ENCODE assay signal across 14 mouse cellular contexts in genomic region chr12:17732546-17732945, GRCm38 (mm10). TPM values are rescaled to one million over a fixed set of nuclear protein-coding genes. Genes with fewer than 3 reads are reported as not detected.
A peak's percentile ranks its signal among the peaks of the same experiment; 100 is the strongest.
DNase-seq lines count a peak whose midpoint lies in the region; ATAC-seq and TF ChIP-seq lines count a peak whose summit lies in the region.
"Had no signal": no experiment of that assay in that cellular context is flagged by ENCODE, and none has a peak within 500 bp of the region (broad histone marks: within the 10 kb centered on the region; RNA-seq: fewer than 3 reads in every experiment).

No protein-coding gene starts in this region.

- H3K4me1 ChIP-seq in intestine, embryonic 14.5 days (replicated peaks; ENCODE audit: control insufficient read depth, insufficient read depth, low read length) = peaks cover 37% of the 10 kb centered on the region
- H3K4me1 ChIP-seq in intestine, postnatal 0 days (replicated peaks; ENCODE audit: control insufficient read depth, insufficient read depth, low read length) = 0 out of 2 replicates have a peak, but pooled peaks cover 1% of the 10 kb centered on the region
- peaks cover 76% of the 10 kb centered on the region for H3K4me1 ChIP-seq in lung, embryonic 15.5 days
- peaks cover 26% of the 10 kb centered on the region for H3K4me1 ChIP-seq in lung, adult 2 months (ENCODE audit: control insufficient read depth, insufficient read depth, low read length)
- H3K4me1 ChIP-seq in intestine, embryonic 16.5 days (ENCODE audit: control insufficient read depth, insufficient read depth, low read length) = peaks cover 42% of the 10 kb centered on the region

- 77% methylated on average over 4 of the region's 4 CpGs for WGBS in intestine, embryonic 14.5 days
- WGBS in intestine, postnatal 0 days = 49% methylated on average over 4 of the region's 4 CpGs
- whole genome bisulfite sequencing in lung, embryonic 15.5 days = 50% methylated on average over 4 of the region's 4 CpGs
- WGBS in lung, adult 2 months = 63% methylated on average over 4 of the region's 4 CpGs
- 64% methylated on average over 4 of the region's 4 CpGs for WGBS in intestine, embryonic 16.5 days

- TF ChIP-seq CTCF in intestine, postnatal 0 days (IDR thresholded peaks at IDR 0.05; ENCODE audit: low read depth) = no peak
- no peak for TF ChIP-seq CTCF in lung, adult 2 months (IDR thresholded peaks at IDR 0.05; ENCODE audit: insufficient read depth, low read length)

- no peak overlapping the region for H3K4me3 ChIP-seq in intestine, embryonic 14.5 days (ENCODE audit: low read depth, low read length)
- H3K4me3 ChIP-seq in intestine, postnatal 0 days (ENCODE audit: low read depth, low read length) = no peak overlapping the region
- H3K4me3 ChIP-seq in lung, embryonic 15.5 days = no peak overlapping the region
- H3K4me3 ChIP-seq in lung, adult 2 months (replicated peaks; ENCODE audit: extremely low read depth, low read depth, low read length) = no peak overlapping the region
- no peak overlapping the region for H3K4me3 ChIP-seq in intestine, embryonic 16.5 days (ENCODE audit: low read length)

- H3K9ac ChIP-seq in intestine, embryonic 14.5 days (ENCODE audit: low read length) = no peak overlapping the region
- no peak overlapping the region for H3K9ac ChIP-seq in intestine, postnatal 0 days (ENCODE audit: low read depth, low read length)
- H3K9ac ChIP-seq in lung, embryonic 15.5 days = no peak overlapping the region
- 0 out of 2 replicates have a peak overlapping the region, but pooled peaks have one; percentile 44 for H3K9ac ChIP-seq in intestine, embryonic 16.5 days (ENCODE audit: low read depth, low read length)

- 0 out of 2 replicates have a peak overlapping the region, but pooled peaks have one; percentile 28 for H3K4me2 ChIP-seq in intestine, embryonic 14.5 days (ENCODE audit: low read length)
- no peak overlapping the region for H3K4me2 ChIP-seq in intestine, postnatal 0 days (replicated peaks; ENCODE audit: low read depth)
- H3K4me2 ChIP-seq in lung, embryonic 15.5 days = peak overlapping the region; percentile 19; the same call in 1 of the 2 replicates
- H3K4me2 ChIP-seq in intestine, embryonic 16.5 days (ENCODE audit: low read depth, low read length) = peak overlapping the region; percentile 5; the same call in 1 of the 2 replicates
- H3K4me2 ChIP-seq: heart, embryonic 11.5 days had no signal

- H3K36me3 ChIP-seq in intestine, embryonic 14.5 days (ENCODE audit: control insufficient read depth, insufficient read depth, low read length) = no peaks in the 10 kb centered on the region
- no peaks in the 10 kb centered on the region for H3K36me3 ChIP-seq in intestine, postnatal 0 days (ENCODE audit: control insufficient read depth, insufficient read depth)
- H3K36me3 ChIP-seq in lung, embryonic 15.5 days = no peaks in the 10 kb centered on the region
- no peaks in the 10 kb centered on the region for H3K36me3 ChIP-seq in intestine, embryonic 16.5 days (ENCODE audit: control insufficient read depth, insufficient read depth, low read length)

- no peaks in the 10 kb centered on the region for H3K9me3 ChIP-seq in intestine, embryonic 14.5 days (ENCODE audit: control insufficient read depth, low read length)
- H3K9me3 ChIP-seq in intestine, postnatal 0 days (ENCODE audit: control insufficient read depth) = no peaks in the 10 kb centered on the region
- H3K9me3 ChIP-seq in lung, embryonic 15.5 days = no peaks in the 10 kb centered on the region
- no peaks in the 10 kb centered on the region for H3K9me3 ChIP-seq in intestine, embryonic 16.5 days (ENCODE audit: control insufficient read depth, low read length)

- no peak for TF ChIP-seq POLR2A in lung, adult 2 months (IDR thresholded peaks at IDR 0.05; ENCODE audit: borderline replicate concordance, extremely low read depth, low read depth, low read length)

- ATAC-seq in intestine, embryonic 14.5 days (replicated peaks; ENCODE audit: low FRiP score, low TSS enrichment, low read depth) = no peak; the same call in 1 of the 2 replicates
- ATAC-seq in intestine, postnatal 0 days = no peak
- ATAC-seq in lung, embryonic 15.5 days (ENCODE audit: borderline replicate concordance, extremely low read depth, low FRiP score, low TSS enrichment) = no peak
- peak; percentile 3; the same call in 1 of the 2 replicates for ATAC-seq in intestine, embryonic 16.5 days
- ATAC-seq: forebrain, embryonic 16.5 days; hindbrain, postnatal 0 days had no signal

- peak overlapping the region; percentile 70 for H3K27ac ChIP-seq in intestine, embryonic 14.5 days (ENCODE audit: low read depth)
- H3K27ac ChIP-seq in intestine, postnatal 0 days (ENCODE audit: low read depth, low read length) = no peak overlapping the region
- peak overlapping the region; percentile 92 for H3K27ac ChIP-seq in lung, embryonic 15.5 days
- H3K27ac ChIP-seq in intestine, embryonic 16.5 days (ENCODE audit: low read length) = peak overlapping the region; percentile 72
- H3K27ac ChIP-seq: hindbrain, postnatal 0 days had no signal

- H3K27me3 ChIP-seq in intestine, embryonic 14.5 days (replicated peaks; ENCODE audit: control insufficient read depth, insufficient read depth, low read length) = no peaks in the 10 kb centered on the region
- no peaks in the 10 kb centered on the region for H3K27me3 ChIP-seq in intestine, postnatal 0 days (replicated peaks; ENCODE audit: control insufficient read depth, insufficient read depth, low read length)
- no peaks in the 10 kb centered on the region for H3K27me3 ChIP-seq in lung, embryonic 15.5 days
- no peaks in the 10 kb centered on the region for H3K27me3 ChIP-seq in intestine, embryonic 16.5 days (replicated peaks; ENCODE audit: control insufficient read depth, insufficient read depth, low read length)

- no peak for DNase-seq in intestine, embryonic 14.5 days (ENCODE audit: low spot score)
- DNase-seq in lung, adult 2 months = no peak
- DNase-seq in layer of hippocampus, adult 9-10 months (ENCODE audit: low spot score) = no peak
- no peak for DNase-seq in adrenal gland, postnatal 25 days
- DNase-seq: adrenal gland, postnatal 14 days; gastrocnemius, postnatal 10 days; right cerebral cortex, adult 18-20 months; spleen, adult 18-20 months had no signal

RNA-seq across cellular contexts. Expression of gene Hpcal1, which starts 41.9 kb away (rescaled TPM):
- 42.9 and 48.6 TPM in 2 replicates for polyA plus RNA-seq in intestine, embryonic 14.5 days (2014; fragmentation: Nextera tagmentation; extraction: Ambion mirVana)
- polyA plus RNA-seq in intestine, postnatal 0 days (2015; fragmentation: Nextera tagmentation; extraction: Ambion mirVana) = 32.3 and 35.4 TPM in 2 replicates
- polyA plus RNA-seq in lung, embryonic 15.5 days (2015; fragmentation: Nextera tagmentation; extraction: Ambion mirVana) = 62.0 and 72.2 TPM in 2 replicates
- polyA plus RNA-seq in lung, adult 2 months (2012; rRNA removed) = 188 and 222 TPM in 2 replicates
- polyA plus RNA-seq in intestine, embryonic 16.5 days (2015; fragmentation: Nextera tagmentation; extraction: Ambion mirVana) = 48.7 and 50.3 TPM in 2 replicates
- total RNA-seq in adrenal gland, postnatal 25 days (2021) = 14.4 and 17.2 TPM in 2 replicates
